Comparison of ENCODE assay signal across 9 mouse cellular contexts in the genomic region with DNA sequence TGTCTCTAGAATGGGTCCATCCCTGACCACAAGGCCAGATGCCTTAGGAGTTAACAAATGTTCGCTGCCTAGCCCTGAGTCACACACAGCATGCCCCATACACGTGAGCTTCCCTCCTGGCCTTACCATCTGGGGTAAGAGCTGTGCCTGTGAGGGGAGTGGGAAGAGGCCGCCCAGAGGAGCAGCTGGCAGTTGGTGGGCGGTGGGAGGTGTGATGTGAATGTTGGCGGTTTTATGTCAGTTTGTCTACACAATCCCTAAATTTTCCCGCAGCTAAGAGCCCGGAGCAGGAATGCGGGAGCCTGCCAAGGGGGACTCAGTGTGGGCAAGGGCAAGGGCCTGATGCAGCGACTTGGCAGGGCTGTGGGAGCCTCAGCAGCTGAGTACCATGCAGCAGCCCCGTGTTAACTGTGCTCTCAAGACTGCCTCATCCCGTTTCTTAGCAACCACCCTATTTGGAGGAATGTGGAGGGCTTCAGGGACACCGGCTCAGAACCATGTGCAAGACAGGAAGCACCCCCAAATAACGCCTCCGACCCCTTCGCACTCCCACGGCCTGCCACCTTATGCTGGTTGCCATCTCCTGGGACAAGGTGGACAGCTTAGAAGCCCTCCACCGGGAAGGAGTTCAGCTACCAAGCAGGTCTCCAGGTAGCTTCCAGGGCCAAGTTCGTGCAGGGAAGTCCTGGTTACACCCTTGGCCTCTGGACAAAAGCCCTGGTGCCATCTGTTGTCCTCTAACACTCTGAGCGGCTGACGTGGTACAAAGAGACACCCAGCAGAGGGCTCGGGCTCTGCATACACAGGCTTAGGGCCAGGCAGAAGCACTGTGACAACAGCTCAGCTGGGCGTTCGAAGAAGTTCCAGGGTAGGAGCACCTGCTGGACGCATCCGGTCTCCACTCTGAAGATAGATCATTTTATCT. TPM values are rescaled to one million over a fixed set of nuclear protein-coding genes. Genes with fewer than 3 reads are reported as not detected.
DNase-seq lines count a peak whose midpoint lies in the region; ATAC-seq and TF ChIP-seq lines count a peak whose summit lies in the region.
"Had no signal": no experiment of that assay in that cellular context is flagged by ENCODE, and none has a peak within 500 bp of the region (broad histone marks: within the 10 kb centered on the region; RNA-seq: fewer than 3 reads in every experiment).

No protein-coding gene starts in this region.

- WGBS in kidney, postnatal 0 days, result 53% methylated on average over 25 of the region's 25 CpGs
- 33% methylated on average over 25 of the region's 25 CpGs for WGBS in hindbrain, embryonic 13.5 days

- no peaks in the 10 kb centered on the region for H3K27me3 ChIP-seq in kidney, postnatal 0 days (ENCODE audit: insufficient read depth, low read length)
- no peaks in the 10 kb centered on the region for H3K27me3 ChIP-seq in hindbrain, embryonic 13.5 days
- H3K27me3 ChIP-seq: megakaryocyte, embryonic 14.5 days had no signal

- no peaks in the 10 kb centered on the region for H3K36me3 ChIP-seq in kidney, postnatal 0 days (ENCODE audit: insufficient read depth, low read length)
- no peaks in the 10 kb centered on the region for H3K36me3 ChIP-seq in hindbrain, embryonic 13.5 days

- H3K27ac ChIP-seq in kidney, postnatal 0 days, result no peak overlapping the region
- peak overlapping the region; percentile 91 for H3K27ac ChIP-seq in cortical plate, adult 2 months (ENCODE audit: insufficient read depth, low read length)
- peak overlapping the region; percentile 90 for H3K27ac ChIP-seq in hindbrain, embryonic 13.5 days

- intact Hi-C loops in left cerebral cortex, postnatal 4 days (cut with DNase I), result loop anchor here (5.0 kb wide), 1 partner anchor 113 kb away; a partner anchor contains a TSS

- DNase-seq in kidney, postnatal 0 days (ENCODE audit: low spot score), result no peak
- no peak for DNase-seq in kidney, postnatal 4 days
- DNase-seq in left cerebral cortex, postnatal 4 days, result peak; percentile 94
- peak; percentile 67 for DNase-seq in right cerebral cortex, postnatal 4 days
- no peak for DNase-seq in adrenal gland, adult 2 months
- no peak for DNase-seq in adrenal gland, postnatal 36 days

- H3K9me3 ChIP-seq in kidney, postnatal 0 days (replicated peaks; ENCODE audit: low read length), result no peaks in the 10 kb centered on the region
- H3K9me3 ChIP-seq in hindbrain, embryonic 13.5 days, result no peaks in the 10 kb centered on the region
- H3K9me3 ChIP-seq: megakaryocyte, embryonic 14.5 days had no signal

- H3K4me1 ChIP-seq in kidney, postnatal 0 days (replicated peaks; ENCODE audit: insufficient read depth, low read length), result peaks cover 8% of the 10 kb centered on the region
- H3K4me1 ChIP-seq in cortical plate, adult 2 months (ENCODE audit: control insufficient read depth, insufficient read depth, low read length), result peaks cover 6% of the 10 kb centered on the region; the same call in 1 of the 2 replicates
- H3K4me1 ChIP-seq in hindbrain, embryonic 13.5 days (replicated peaks), result peaks cover 46% of the 10 kb centered on the region

- TF ChIP-seq POLR2A in cortical plate, adult 2 months (IDR thresholded peaks at IDR 0.05; ENCODE audit: extremely low read depth, insufficient read depth, low read length), result 0 out of 2 replicates have a peak, but pooled peaks have one; percentile 10

- H3K4me2 ChIP-seq in kidney, postnatal 0 days (ENCODE audit: low read length), result peak overlapping the region; percentile 41; the same call in 1 of the 2 replicates
- peak overlapping the region; percentile 58 for H3K4me2 ChIP-seq in hindbrain, embryonic 13.5 days

- TF ChIP-seq CTCF in kidney, postnatal 0 days (IDR thresholded peaks at IDR 0.05; ENCODE audit: low read depth), result no peak
- no peak for TF ChIP-seq CTCF in cortical plate, adult 2 months (IDR thresholded peaks at IDR 0.05; ENCODE audit: extremely low read depth, insufficient read depth, low read length)

- ATAC-seq in kidney, postnatal 0 days (replicated peaks; ENCODE audit: low FRiP score, low read depth), result no peak
- peak; percentile 85 for ATAC-seq in hindbrain, embryonic 13.5 days (ENCODE audit: low FRiP score)

- H3K4me3 ChIP-seq in kidney, postnatal 0 days (replicated peaks; ENCODE audit: low read depth, low read length), result no peak overlapping the region
- H3K4me3 ChIP-seq in cortical plate, adult 2 months (ENCODE audit: insufficient read depth, low read length), result peak overlapping the region; percentile 22; the same call in 1 of the 2 replicates
- H3K4me3 ChIP-seq in hindbrain, embryonic 13.5 days, result peak overlapping the region; percentile 43
- H3K4me3 ChIP-seq: megakaryocyte, embryonic 14.5 days had no signal

- no peak overlapping the region for H3K9ac ChIP-seq in kidney, postnatal 0 days (ENCODE audit: low read depth, low read length)
- H3K9ac ChIP-seq in hindbrain, embryonic 13.5 days, result peak overlapping the region; percentile 70

RNA-seq across cellular contexts. Expression of a gene that starts 35.5 kb away (rescaled TPM):
- 50.2 and 53.9 TPM in 2 replicates for polyA plus RNA-seq in kidney, postnatal 0 days (2015; fragmentation: Nextera tagmentation; extraction: Ambion mirVana)
- 6.5 and 6.9 TPM in 2 replicates for polyA plus RNA-seq in cortical plate, adult 2 months (2012; rRNA removed)
- 10.4 and 13.0 TPM in 2 replicates for polyA plus RNA-seq in hindbrain, embryonic 13.5 days (2015; fragmentation: Nextera tagmentation; extraction: Ambion mirVana)
- 10 to 100 TPM; 13.4 to 16.0 TPM for total RNA-seq in left cerebral cortex, postnatal 4 days (2021)
- total RNA-seq in adrenal gland, adult 2 months (2021), result 10 to 100 TPM; 31.1 to 51.5 TPM
- polyA plus RNA-seq in adrenal gland, adult 2 months (2012; rRNA removed), result 54.3 and 59.5 TPM in 2 replicates
- 10 to 100 TPM; 40.2 to 42.0 TPM for total RNA-seq in adrenal gland, postnatal 36 days (2021)

Comparison
In these comparisons a context has a peak if more than half of its experiments do, and no peak if none do; other contexts are left out.
1. DNase-seq: peak in left cerebral cortex, postnatal 4 days (single experiment) and right cerebral cortex, postnatal 4 days (single experiment); none in kidney, postnatal 0 days (single experiment), kidney, postnatal 4 days (0 of 2), adrenal gland, adult 2 months (single experiment) and adrenal gland, postnatal 36 days (0 of 2).